Mouse (Mus musculus) heart, embryonic 11.5 days (tissue): ENCODE results near the gene Gm4881. TPM values are rescaled to one million over a fixed set of nuclear protein-coding genes. Genes with fewer than 3 reads are reported as not detected.

Source experiments
- ATAC-seq: fragments of 200-750 bp; cut with Nextera tagmentation; replicated peaks from 2 replicates; pipeline ENCODE4 v1.8.0; 2017; ENCODE audit warnings: moderate library complexity; ENCODE audit not compliant: insufficient number of reproducible peaks, low FRiP score, low TSS enrichment
- H3K27ac ChIP-seq: fragments of 300-500 bp; sonication (generic); 2 replicates; pipeline ENCODE4 v1.5.1; 2014; ENCODE audit warnings: mild to moderate bottlenecking, low read depth, low read length
- H3K27me3 ChIP-seq: fragments of 300-500 bp; sonication (generic); 2 replicates; pipeline ENCODE4 v1.6.1; 2014; ENCODE audit warnings: mild to moderate bottlenecking, low read length, mixed read lengths; ENCODE audit not compliant: control insufficient read depth, insufficient read depth
- H3K36me3 ChIP-seq: fragments of 300-500 bp; sonication (generic); 2 replicates; pipeline ENCODE4 v1.6.1; 2014; ENCODE audit warnings: mild to moderate bottlenecking, low read length, moderate library complexity, mixed read lengths; ENCODE audit not compliant: control insufficient read depth, insufficient read depth
- H3K4me1 ChIP-seq: fragments of 300-500 bp; sonication (generic); 2 replicates; pipeline ENCODE4 v1.6.1; 2014; ENCODE audit warnings: low read length; ENCODE audit not compliant: control insufficient read depth, insufficient read depth
- H3K4me2 ChIP-seq: fragments of 300-500 bp; sonication (generic); 2 replicates; pipeline ENCODE4 v1.6.1; 2014; ENCODE audit warnings: mild to moderate bottlenecking, moderate library complexity
- H3K4me3 ChIP-seq: fragments of 300-500 bp; sonication (generic); 2 replicates; pipeline ENCODE4 v1.5.1; 2014; ENCODE audit warnings: low read depth, low read length
- H3K9ac ChIP-seq: fragments of 300-500 bp; sonication (generic); 2 replicates; pipeline ENCODE4 v1.6.1; 2014; ENCODE audit warnings: mild to moderate bottlenecking, low read depth, low read length, moderate library complexity
- H3K9me3 ChIP-seq: fragments of 300-500 bp; sonication (generic); replicated peaks from 2 replicates; pipeline ENCODE4 v1.6.1; 2016; ENCODE audit warnings: low read length; ENCODE audit not compliant: control insufficient read depth
- WGBS: fragments of 180-500 bp; shearing (Covaris S2); extraction: QIAGEN DNeasy Blood & Tissue Kit; methylation state at CpG from one replicate; pipeline ENCODE4 v1.1.7; 2014; ENCODE audit not compliant: insufficient replicate concordance; 5-methylcytosine and 5-hydroxymethylcytosine counted together
- polyA plus RNA-seq: library from polyadenylated mRNA; unstranded; fragments of >200 nt; fragmentation: Nextera tagmentation; extraction: Ambion mirVana; gene quantifications from 2 replicates; pipeline ENCODE4 v1.2.1, GENCODE M21; 2014

Gm4881 gene
- polyA plus RNA-seq, 1 experiment from 2014 or later = not detected

DNA sequence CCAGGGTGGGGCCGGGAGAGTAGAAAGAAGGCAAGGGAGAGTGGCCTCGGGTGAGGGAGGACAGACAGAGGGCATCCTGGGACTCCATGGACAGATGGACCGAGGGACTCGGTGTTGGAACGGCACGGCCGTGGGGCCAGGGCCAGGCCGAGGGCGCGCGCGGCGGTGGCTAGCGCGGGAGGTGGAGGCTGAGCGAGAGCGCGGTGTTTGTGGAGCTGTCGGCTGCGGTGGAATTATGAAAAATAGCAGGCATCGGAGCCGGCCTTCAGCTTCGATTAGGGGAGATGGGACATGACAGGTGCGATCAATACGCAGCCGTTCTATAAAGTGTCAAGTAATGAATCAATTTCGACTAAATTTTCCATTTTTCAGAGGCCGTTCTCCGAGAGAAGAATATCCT, 4.5 kb upstream of the Gm4881 start:
- Histone ChIP-seq H3K9me3 (no peaks in the 10 kb centered on the region), H3K4me1 (0 out of 2 replicates have a peak, but pooled peaks cover 5% of the 10 kb centered on the region), H3K4me3 (no peak overlapping the region), H3K4me2 (no peak overlapping the region), H3K27me3 (peaks cover 99% of the 10 kb centered on the region), H3K9ac (no peak overlapping the region), H3K36me3 (no peaks in the 10 kb centered on the region), H3K27ac (no peak overlapping the region)
- 6% methylated on average over 29 of the region's 29 CpGs for WGBS
- ATAC-seq = no peak

DNA sequence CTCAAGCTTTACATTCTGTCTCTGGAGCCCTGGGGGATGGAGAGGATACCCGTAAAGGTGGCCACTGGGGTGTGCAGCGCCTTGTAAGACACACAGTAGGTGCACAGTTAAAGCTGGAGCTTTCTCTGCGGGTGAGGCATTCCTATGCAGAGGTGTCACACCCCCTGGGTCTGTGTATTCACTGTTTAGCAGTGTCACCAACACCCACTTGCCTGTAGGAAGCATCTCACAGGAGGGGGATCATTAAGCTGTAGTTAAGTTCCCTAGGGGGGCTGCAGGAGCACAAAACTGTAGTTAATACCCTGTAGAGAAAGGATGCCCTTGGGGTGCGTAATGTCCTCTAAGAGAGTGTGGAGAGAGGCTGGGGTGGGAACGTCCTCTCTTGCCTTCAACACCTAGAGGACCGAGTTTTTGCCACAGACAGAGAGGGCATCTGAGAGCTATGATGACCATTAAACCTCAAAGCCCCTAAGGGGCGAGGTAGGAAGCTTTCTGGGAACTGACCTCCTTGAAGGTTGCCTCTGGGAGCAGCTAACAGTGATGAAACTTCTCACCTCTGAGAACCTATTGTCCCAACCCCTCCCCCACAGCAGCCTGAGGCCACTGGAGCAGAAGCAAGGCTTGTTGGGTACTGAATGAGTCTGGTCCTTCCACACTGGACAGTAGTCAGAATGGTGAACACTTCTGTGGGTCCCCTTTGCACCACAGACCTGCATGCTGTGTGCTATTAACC, 3.2 kb upstream of the Gm4881 start:
- Histone ChIP-seq H3K4me2 (no peak overlapping the region), H3K4me3 (no peak overlapping the region), H3K4me1 (0 out of 2 replicates have a peak, but pooled peaks cover 5% of the 10 kb centered on the region), H3K9me3 (no peaks in the 10 kb centered on the region), H3K27ac (no peak overlapping the region), H3K9ac (no peak overlapping the region), H3K36me3 (no peaks in the 10 kb centered on the region), H3K27me3 (peaks cover 100% of the 10 kb centered on the region)
- 4% methylated on average over 7 of the region's 7 CpGs for WGBS
- no peak for ATAC-seq

DNA sequence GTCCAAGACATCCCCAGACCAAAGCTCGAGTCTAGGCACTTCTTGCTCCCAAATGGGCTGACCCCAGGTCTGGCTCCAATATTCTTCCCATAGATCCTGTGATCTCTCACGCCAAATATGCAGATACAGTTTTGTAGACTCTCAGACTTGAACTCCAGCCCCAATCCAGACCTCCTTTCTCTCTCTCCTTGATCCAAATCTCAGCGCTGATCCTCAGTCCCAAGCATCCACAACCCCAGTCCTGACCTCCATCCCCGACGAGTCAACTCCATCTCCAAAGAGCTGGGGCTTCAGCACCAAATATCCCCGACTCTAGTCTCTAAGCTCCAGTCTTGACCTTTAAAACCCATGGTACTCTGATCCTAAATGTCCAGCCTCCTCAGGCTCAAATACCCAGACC, 653 bp downstream of the Gm4881 start:
- ATAC-seq = no peak
- Histone ChIP-seq H3K4me3 (no peak overlapping the region), H3K4me1 (0 out of 2 replicates have a peak, but pooled peaks cover 5% of the 10 kb centered on the region), H3K36me3 (no peaks in the 10 kb centered on the region), H3K4me2 (no peak overlapping the region), H3K27ac (no peak overlapping the region), H3K9ac (no peak overlapping the region), H3K27me3 (peaks cover 100% of the 10 kb centered on the region), H3K9me3 (no peaks in the 10 kb centered on the region)
- WGBS = 9% methylated on average over 6 of the region's 6 CpGs

DNA sequence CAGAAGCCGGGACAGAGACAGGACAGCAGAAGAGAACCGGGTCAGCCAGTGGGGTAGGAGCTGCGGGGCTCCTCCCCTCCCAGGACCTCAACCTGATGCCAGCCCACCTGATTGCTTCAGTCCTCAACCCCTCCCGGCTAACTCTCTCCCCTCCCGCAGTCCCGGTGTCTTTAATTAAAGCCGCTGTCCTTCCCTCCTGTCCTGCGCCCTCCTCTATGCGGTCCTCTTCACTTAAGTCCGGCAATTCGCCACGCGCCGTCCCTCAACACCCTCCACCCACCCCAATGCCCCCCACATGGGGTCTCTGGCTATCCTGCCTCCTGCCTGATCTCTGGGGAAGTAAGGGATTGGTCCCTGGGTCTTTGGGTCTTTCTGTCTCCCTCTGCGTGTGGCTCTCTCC, 12.6 kb downstream of the Gm4881 start:
- peaks cover 85% of the 10 kb centered on the region for H3K27me3 ChIP-seq
- H3K9ac ChIP-seq = no peak overlapping the region
- WGBS = 2% methylated on average over 15 of the region's 15 CpGs
- no peak overlapping the region for H3K4me3 ChIP-seq
- 0 out of 2 replicates have a peak, but pooled peaks cover 5% of the 10 kb centered on the region for H3K36me3 ChIP-seq
- H3K9me3 ChIP-seq = no peaks in the 10 kb centered on the region
- H3K4me2 ChIP-seq = no peak overlapping the region
- ATAC-seq = no peak
- no peak overlapping the region for H3K27ac ChIP-seq
- peaks cover 6% of the 10 kb centered on the region; the same call in 1 of the 2 replicates for H3K4me1 ChIP-seq

DNA sequence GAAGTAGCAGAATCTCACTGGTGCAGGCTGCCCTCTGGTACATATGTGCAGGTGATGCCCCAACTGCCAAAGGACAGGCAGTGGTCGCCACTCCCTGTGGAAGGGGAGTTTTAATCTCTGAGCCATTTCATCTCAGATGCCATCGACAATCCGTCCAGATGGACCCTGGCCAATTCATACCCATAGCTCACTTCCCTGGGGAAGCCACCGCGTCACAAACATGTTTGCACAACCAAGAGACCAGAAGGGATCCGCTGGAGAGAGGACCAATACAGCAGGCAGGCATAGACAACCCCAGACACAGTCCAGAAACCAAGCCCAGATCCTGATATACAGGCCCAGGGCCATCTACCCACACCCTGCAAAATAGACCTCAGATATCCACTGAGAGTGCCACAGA, 13.8 kb downstream of the Gm4881 start:
- no peak overlapping the region for H3K27ac ChIP-seq
- peaks cover 74% of the 10 kb centered on the region for H3K27me3 ChIP-seq
- H3K4me1 ChIP-seq = peaks cover 6% of the 10 kb centered on the region; the same call in 1 of the 2 replicates
- WGBS = 59% methylated on average over 6 of the region's 6 CpGs
- H3K36me3 ChIP-seq = peaks cover 13% of the 10 kb centered on the region
- H3K4me2 ChIP-seq = no peak overlapping the region
- H3K9me3 ChIP-seq = no peaks in the 10 kb centered on the region
- H3K4me3 ChIP-seq = no peak overlapping the region
- no peak for ATAC-seq
- H3K9ac ChIP-seq = no peak overlapping the region

DNA sequence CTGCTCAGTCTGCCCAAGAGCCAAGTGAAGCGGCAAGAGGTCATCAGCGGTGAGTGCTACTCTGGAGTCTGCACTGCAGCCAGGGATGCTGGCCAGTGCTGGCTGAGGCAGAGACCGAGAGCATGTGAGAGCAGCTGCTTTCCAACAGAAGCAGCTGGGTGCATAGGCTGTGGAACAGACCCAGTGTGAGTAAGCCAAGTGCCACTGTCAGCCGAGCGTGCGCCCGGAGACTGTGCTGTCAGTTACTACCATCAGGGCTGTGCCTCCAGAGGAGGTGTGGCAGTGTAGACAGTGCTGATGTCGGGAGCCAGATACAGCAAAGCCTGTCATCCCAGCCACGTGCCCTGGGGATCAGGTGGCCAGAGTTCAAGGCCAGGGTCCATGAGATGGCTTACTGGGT, 24.6 kb downstream of the Gm4881 start:
- WGBS = 92% methylated on average over 9 of the region's 9 CpGs
- ATAC-seq = no peak
- no peak overlapping the region for H3K27ac ChIP-seq
- peaks cover 50% of the 10 kb centered on the region for H3K36me3 ChIP-seq
- H3K9ac ChIP-seq = no peak overlapping the region
- H3K4me3 ChIP-seq = no peak overlapping the region
- H3K27me3 ChIP-seq = no peaks in the 10 kb centered on the region
- no peaks in the 10 kb centered on the region for H3K4me1 ChIP-seq
- no peaks in the 10 kb centered on the region for H3K9me3 ChIP-seq
- H3K4me2 ChIP-seq = no peak overlapping the region

DNA sequence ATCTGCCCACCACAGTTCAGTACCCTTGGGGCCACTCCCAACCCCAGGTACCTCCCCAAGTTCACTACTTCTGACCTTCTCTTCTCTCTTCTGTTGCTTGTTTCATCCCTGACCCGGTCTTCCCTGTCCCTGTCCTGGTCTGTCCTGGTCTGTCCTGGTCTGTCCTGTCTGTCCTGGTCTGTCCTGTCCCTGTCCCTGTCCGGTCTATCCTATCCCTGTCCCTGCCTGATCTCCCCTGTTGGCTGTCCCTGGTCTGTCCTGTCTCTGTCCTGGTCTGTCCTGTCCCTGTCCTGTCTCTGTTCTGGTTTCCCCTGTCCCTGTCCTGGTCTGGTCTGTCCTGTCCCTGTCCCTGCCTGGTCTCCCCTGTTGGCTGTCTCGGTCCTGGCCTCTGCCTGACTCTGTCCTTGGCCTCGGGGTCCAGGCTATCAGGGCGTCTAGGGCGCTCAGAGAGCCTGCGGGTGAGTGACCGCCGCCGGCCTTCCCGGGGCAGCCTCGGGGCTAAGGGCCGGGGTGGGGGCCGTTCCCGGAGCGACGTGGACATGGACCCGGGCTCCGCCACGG, 25.5 kb downstream of the Gm4881 start:
- Histone ChIP-seq H3K9ac (no peak overlapping the region), H3K36me3 (peaks cover 45% of the 10 kb centered on the region), H3K27ac (no peak overlapping the region), H3K4me3 (no peak overlapping the region), H3K4me2 (no peak overlapping the region), H3K4me1 (no peaks in the 10 kb centered on the region), H3K27me3 (no peaks in the 10 kb centered on the region), H3K9me3 (no peaks in the 10 kb centered on the region)
- WGBS = 92% methylated on average over 20 of the region's 20 CpGs
- no peak for ATAC-seq

DNA sequence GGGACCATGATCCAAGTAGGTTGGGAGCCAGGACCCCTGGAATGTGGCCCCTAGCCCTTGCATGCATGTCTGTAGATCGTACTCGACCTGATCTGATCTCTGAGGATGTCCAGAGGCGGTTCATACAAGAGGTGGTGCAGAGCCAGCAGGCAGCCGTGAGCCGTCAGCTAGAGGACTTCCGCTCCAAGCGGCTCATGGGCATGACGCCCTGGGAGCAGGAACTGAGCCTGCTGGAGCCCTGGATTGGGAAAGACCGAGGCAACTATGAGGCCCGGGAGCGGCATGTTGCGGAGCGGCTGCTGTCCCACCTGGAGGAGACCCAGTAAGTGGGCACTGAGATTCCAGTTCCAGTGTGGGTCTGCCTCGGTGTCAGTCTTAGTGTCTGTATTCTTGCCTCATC, 31.8 kb downstream of the Gm4881 start:
- Histone ChIP-seq H3K36me3 (peaks cover 11% of the 10 kb centered on the region), H3K9ac (no peak overlapping the region), H3K4me1 (peaks cover 3% of the 10 kb centered on the region; the same call in 1 of the 2 replicates), H3K27me3 (no peaks in the 10 kb centered on the region), H3K9me3 (no peaks in the 10 kb centered on the region), H3K4me3 (no peak overlapping the region), H3K4me2 (no peak overlapping the region), H3K27ac (no peak overlapping the region)
- 94% methylated on average over 14 of the region's 14 CpGs for WGBS
- ATAC-seq = no peak
